Mouse (Mus musculus): ENCODE measurements around the gene Gabarapl2. TPM values are rescaled to one million over a fixed set of nuclear protein-coding genes. Genes with fewer than 3 reads are reported as not detected.

Gene Gabarapl2
- polyA plus RNA-seq, 1 experiment from 2014 or later = 331 TPM

DNA sequence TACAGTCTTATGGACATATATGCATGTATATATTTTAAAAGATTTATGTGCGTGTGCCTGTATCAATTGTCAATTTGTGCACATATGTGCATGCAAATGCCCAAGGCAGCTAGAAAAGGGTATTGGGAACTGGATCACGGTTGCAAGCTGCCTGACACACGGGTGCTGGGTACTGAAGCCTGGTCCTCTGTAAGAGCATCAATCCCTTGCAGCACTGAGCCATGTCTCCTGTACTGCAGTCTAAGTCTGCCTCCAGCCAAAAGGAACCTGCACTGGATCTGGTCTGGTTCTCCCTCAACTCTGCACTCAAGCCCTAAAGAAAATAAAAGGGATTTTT is 52.2 kb downstream of the Gabarapl2 start:
- ATAC-seq (ENCODE audit: low FRiP score) = peak; percentile 20; the same call in 1 of the 2 replicates

More for the DNA sequence above, 52.2 kb downstream of the Gabarapl2 start:
- peaks cover 4% of the 10 kb centered on the region; the same call in 1 of the 2 replicates for H3K4me1 ChIP-seq (ENCODE audit: control insufficient read depth, insufficient read depth, low read length)
- no peak for DNase-seq (ENCODE audit: low spot score, missing footprints)
- no peak overlapping the region for H3K4me2 ChIP-seq
- 73% methylated on average over 3 of the region's 3 CpGs for WGBS
- H3K36me3 ChIP-seq (ENCODE audit: control insufficient read depth, insufficient read depth, low read length) = peaks cover 24% of the 10 kb centered on the region
- no peak overlapping the region for H3K9ac ChIP-seq (ENCODE audit: low read length)
- no peak overlapping the region for H3K27ac ChIP-seq (ENCODE audit: low read depth, low read length)
- H3K9me3 ChIP-seq (ENCODE audit: control insufficient read depth, low read length) = no peaks in the 10 kb centered on the region
- H3K27me3 ChIP-seq (ENCODE audit: control insufficient read depth, insufficient read depth, low read length) = no peaks in the 10 kb centered on the region
- no peak overlapping the region for H3K4me3 ChIP-seq (ENCODE audit: low read depth, low read length)

Other genes with a start within 250 kb of the Gabarapl2 start
- not detected in 2 replicates for gene Ctrb1, start 249.7 kb upstream of the Gabarapl2 start, polyA plus RNA-seq (2014; fragmentation: Nextera tagmentation; extraction: Ambion mirVana)
- gene Bcar1, start 196.9 kb upstream of the Gabarapl2 start, polyA plus RNA-seq (2014; fragmentation: Nextera tagmentation; extraction: Ambion mirVana) = 36.2 and 42.1 TPM in 2 replicates
- gene Cfdp1, start 86.4 kb upstream of the Gabarapl2 start, polyA plus RNA-seq (2014; fragmentation: Nextera tagmentation; extraction: Ambion mirVana) = 209 and 223 TPM in 2 replicates
- gene Tmem170, start 64.0 kb upstream of the Gabarapl2 start, polyA plus RNA-seq (2014; fragmentation: Nextera tagmentation; extraction: Ambion mirVana) = 6.8 and 7.2 TPM in 2 replicates
- 2.4 TPM in 2 replicates for gene Chst5, start 30.3 kb upstream of the Gabarapl2 start, polyA plus RNA-seq (2014; fragmentation: Nextera tagmentation; extraction: Ambion mirVana)
- gene Tmem231, start 6.8 kb upstream of the Gabarapl2 start, polyA plus RNA-seq (2014; fragmentation: Nextera tagmentation; extraction: Ambion mirVana) = 20.1 and 21.9 TPM in 2 replicates
- 9.1 and 11.8 TPM in 2 replicates for gene Adat1, start 51.6 kb downstream of the Gabarapl2 start, polyA plus RNA-seq (2014; fragmentation: Nextera tagmentation; extraction: Ambion mirVana)
- gene Kars, start 70.6 kb downstream of the Gabarapl2 start, polyA plus RNA-seq (2014; fragmentation: Nextera tagmentation; extraction: Ambion mirVana) = 258 and 265 TPM in 2 replicates
- 29.9 and 31.3 TPM in 2 replicates for gene Terf2ip, start 70.7 kb downstream of the Gabarapl2 start, polyA plus RNA-seq (2014; fragmentation: Nextera tagmentation; extraction: Ambion mirVana)
- gene Gm6793, start 74.3 kb downstream of the Gabarapl2 start, polyA plus RNA-seq (2014; fragmentation: Nextera tagmentation; extraction: Ambion mirVana) = 0.26 and 0.37 TPM in 2 replicates